8 mouse cellular contexts compared by ENCODE assay signal in the genomic region with DNA sequence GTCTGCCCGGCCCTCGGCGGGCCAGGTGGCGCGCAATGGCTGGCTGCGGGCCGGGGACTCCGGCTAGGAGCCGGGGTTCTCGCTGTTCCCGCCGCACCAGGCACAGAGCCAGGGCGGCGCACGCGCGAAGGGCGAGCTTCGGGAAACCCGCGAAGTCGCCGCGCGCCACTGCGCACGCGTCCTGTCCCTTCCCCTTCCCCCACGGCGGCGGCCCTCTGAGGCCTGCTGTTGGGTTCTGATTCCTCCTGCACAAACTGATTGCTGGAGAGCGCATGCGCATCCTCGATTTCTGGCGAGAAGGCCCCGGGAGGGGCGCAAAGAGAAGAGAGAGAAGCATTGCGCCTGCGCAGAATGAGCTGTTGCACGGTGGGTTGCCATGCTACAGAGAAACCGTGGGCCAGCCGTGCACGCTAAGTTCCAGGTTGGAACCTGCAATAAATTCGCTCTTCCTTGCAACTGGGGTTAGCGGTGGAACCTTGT. TPM values are rescaled to one million over a fixed set of nuclear protein-coding genes. Genes with fewer than 3 reads are reported as not detected.
DNase-seq lines count a peak whose midpoint lies in the region; ATAC-seq and TF ChIP-seq lines count a peak whose summit lies in the region.

No protein-coding gene starts in this region.

- peak; percentile 88 for ATAC-seq in forebrain, embryonic 16.5 days
- ATAC-seq in lung, embryonic 14.5 days (ENCODE audit: insufficient read depth), result peak; percentile 87

- H3K9ac ChIP-seq in ES-E14 (ENCODE audit: insufficient read depth, low read depth, low read length, poor library complexity, severe bottlenecking), result peak overlapping the region; percentile 92
- peak overlapping the region; percentile 67 for H3K9ac ChIP-seq in forebrain, embryonic 16.5 days (replicated peaks; ENCODE audit: low read depth, low read length)
- peak overlapping the region; percentile 75 for H3K9ac ChIP-seq in lung, embryonic 14.5 days

- intact Hi-C loops in heart, postnatal 36 days (cut with DNase I), result no loop called here

- peak overlapping the region; percentile 64 for H3K27ac ChIP-seq in ES-E14 (ENCODE audit: insufficient read depth, low read depth, low read length, poor library complexity, severe bottlenecking)
- peak overlapping the region; percentile 87 for H3K27ac ChIP-seq in forebrain, embryonic 16.5 days (ENCODE audit: low read length)
- peak overlapping the region; percentile 98 for H3K27ac ChIP-seq in layer of hippocampus, adult 2 months
- H3K27ac ChIP-seq in lung, embryonic 14.5 days (ENCODE audit: low read depth), result peak overlapping the region; percentile 92
- H3K27ac ChIP-seq in olfactory bulb, adult 2 months (ENCODE audit: insufficient read depth, low read depth, low read length), result peak overlapping the region; percentile 68

- no peaks in the 10 kb centered on the region for H3K27me3 ChIP-seq in forebrain, embryonic 16.5 days (replicated peaks; ENCODE audit: control insufficient read depth, insufficient read depth, low read length)
- H3K27me3 ChIP-seq in lung, embryonic 14.5 days (ENCODE audit: insufficient read depth, low read length), result no peaks in the 10 kb centered on the region

- TF ChIP-seq CTCF in layer of hippocampus, adult 2 months (conservative IDR thresholded peaks at IDR 0.05), result no peak
- TF ChIP-seq CTCF in lung, embryonic 14.5 days (IDR thresholded peaks at IDR 0.05; ENCODE audit: low read depth), result no peak
- no peak for TF ChIP-seq CTCF in olfactory bulb, adult 2 months (IDR thresholded peaks at IDR 0.05; ENCODE audit: insufficient read depth, low read depth, low read length)

- H3K9me3 ChIP-seq in ES-E14 (ENCODE audit: control insufficient read depth, insufficient read depth, low read depth, low read length), result no peaks in the 10 kb centered on the region
- no peaks in the 10 kb centered on the region for H3K9me3 ChIP-seq in forebrain, embryonic 16.5 days (ENCODE audit: control insufficient read depth, low read length)
- no peaks in the 10 kb centered on the region for H3K9me3 ChIP-seq in lung, embryonic 14.5 days (ENCODE audit: low read depth, low read length)

- WGBS in forebrain, embryonic 16.5 days, result under 1% methylated on average over 45 of the region's 45 CpGs
- WGBS in lung, embryonic 14.5 days, result under 1% methylated on average over 45 of the region's 45 CpGs
- WGBS in olfactory bulb, adult 2 months, result under 1% methylated on average over 45 of the region's 45 CpGs

- peaks cover 4% of the 10 kb centered on the region for H3K36me3 ChIP-seq in ES-E14 (ENCODE audit: control insufficient read depth, insufficient read depth, low read length, poor library complexity, severe bottlenecking)
- peaks cover 3% of the 10 kb centered on the region; the same call in 1 of the 2 replicates for H3K36me3 ChIP-seq in forebrain, embryonic 16.5 days (ENCODE audit: control insufficient read depth, insufficient read depth)
- H3K36me3 ChIP-seq in lung, embryonic 14.5 days (ENCODE audit: insufficient read depth), result peaks cover 14% of the 10 kb centered on the region; the same call in 1 of the 2 replicates

- peak; percentile 71; the same call in 1 of the 2 replicates for TF ChIP-seq POLR2A in olfactory bulb, adult 2 months (IDR thresholded peaks at IDR 0.05; ENCODE audit: insufficient read depth, low read depth, low read length)

- DNase-seq in ES-E14 (ENCODE audit: low read depth, low spot score), result peak; percentile 100
- DNase-seq in cerebellum, adult 18-20 months, result peak; percentile 99
- peak; percentile 97 to 98 for DNase-seq in heart, postnatal 36 days
- DNase-seq in layer of hippocampus, adult 2 months (ENCODE audit: low spot score in 2 of 2), result peak; percentile 99 to 100
- DNase-seq in lung, embryonic 14.5 days, result peak; percentile 100
- peak; percentile 100 for DNase-seq in thymus, postnatal 0 days (ENCODE audit: low spot score)

- peaks cover 0 to 15% of the 10 kb centered on the region in 2 experiments; a peak in 2 of 4 replicates for H3K4me1 ChIP-seq in ES-E14 (ENCODE audit: control insufficient read depth in 2 of 2, insufficient read depth in 2 of 2, low read length in 2 of 2, poor library complexity in 1 of 2)
- H3K4me1 ChIP-seq in forebrain, embryonic 16.5 days (replicated peaks; ENCODE audit: control insufficient read depth, insufficient read depth, low read length), result peaks cover 26% of the 10 kb centered on the region
- peaks cover 6% of the 10 kb centered on the region for H3K4me1 ChIP-seq in lung, embryonic 14.5 days (ENCODE audit: insufficient read depth)
- peaks cover 24% of the 10 kb centered on the region for H3K4me1 ChIP-seq in olfactory bulb, adult 2 months (ENCODE audit: control insufficient read depth, insufficient read depth, low read length)

- H3K4me3 ChIP-seq in ES-E14 (ENCODE audit: insufficient read depth in 1 of 2, low read depth in 1 of 2, low read length in 2 of 2, poor library complexity in 1 of 2, severe bottlenecking in 1 of 2), result peak overlapping the region; percentile 65 to 67
- peak overlapping the region; percentile 86 for H3K4me3 ChIP-seq in forebrain, embryonic 16.5 days (replicated peaks; ENCODE audit: low read length)
- H3K4me3 ChIP-seq in layer of hippocampus, adult 2 months, result peak overlapping the region; percentile 95
- H3K4me3 ChIP-seq in lung, embryonic 14.5 days (ENCODE audit: low read depth, low read length), result peak overlapping the region; percentile 72
- peak overlapping the region; percentile 80 for H3K4me3 ChIP-seq in olfactory bulb, adult 2 months (ENCODE audit: insufficient read depth, low read depth, low read length)

- in situ Hi-C loops in ES-E14 (cut with MboI; ENCODE audit: low sequenced_read_pairs in 2 of 2, unreplicated experiment in 2 of 2), result no loop called here

- peak overlapping the region; percentile 98 for H3K4me2 ChIP-seq in forebrain, embryonic 16.5 days (ENCODE audit: low read length)
- H3K4me2 ChIP-seq in lung, embryonic 14.5 days, result peak overlapping the region; percentile 94

TF ChIP-seq in ES-E14, 5 proteins besides CTCF, POLR2A, EP300 and RAD21:
- TF ChIP-seq HCFC1 (IDR thresholded peaks at IDR 0.05; ENCODE audit: borderline replicate concordance, insufficient read depth, low read length), result no peak
- TF ChIP-seq ZC3H11A (IDR thresholded peaks at IDR 0.05; ENCODE audit: borderline replicate concordance, low read depth, low read length), result no peak
- TF ChIP-seq ZNF384 (IDR thresholded peaks at IDR 0.05; ENCODE audit: low read depth, low read length), result no peak
- no peak for TF ChIP-seq CHD2 (IDR thresholded peaks at IDR 0.05; ENCODE audit: low read depth, low read length)
- TF ChIP-seq MAFK (IDR thresholded peaks at IDR 0.05; ENCODE audit: insufficient read depth, low read depth, low read length), result no peak

RNA-seq across cellular contexts. Expression of a gene that starts 0.6 kb away (rescaled TPM):
- total RNA-seq in ES-E14 (2012; rRNA removed), result 7.0 and 8.5 TPM in 2 replicates
- polyA plus RNA-seq in forebrain, embryonic 16.5 days (2015; fragmentation: Nextera tagmentation; extraction: Ambion mirVana), result 6.7 and 10.1 TPM in 2 replicates
- 10 to 100 TPM in 1 of 2 experiments, 1 to 10 TPM in 1; 9.1 to 12.1 TPM for total RNA-seq in heart, postnatal 36 days (2021)
- total RNA-seq in layer of hippocampus, adult 2 months (2021), result 10 to 100 TPM; 29.3 to 32.5 TPM
- polyA plus RNA-seq in lung, embryonic 14.5 days (2014; fragmentation: Nextera tagmentation; extraction: Ambion mirVana), result 3.6 and 4.3 TPM in 2 replicates
- not detected in 2 replicates for polyA plus RNA-seq in olfactory bulb, adult 2 months (2012; ENCODE audit: insufficient read depth, insufficient read length, low replicate concordance, missing spikeins)
- polyA plus RNA-seq in thymus, postnatal 0 days (2015; fragmentation: Nextera tagmentation; extraction: Ambion mirVana), result 3.7 and 4.0 TPM in 2 replicates

RNA-seq across cellular contexts. Expression of a gene that starts 0.7 kb away (rescaled TPM):
- total RNA-seq in ES-E14 (2012; rRNA removed), result 146 and 243 TPM in 2 replicates
- 144 and 145 TPM in 2 replicates for polyA plus RNA-seq in forebrain, embryonic 16.5 days (2015; fragmentation: Nextera tagmentation; extraction: Ambion mirVana)
- total RNA-seq in heart, postnatal 36 days (2021), result 100 to 1,000 TPM; 451 to 482 TPM
- total RNA-seq in layer of hippocampus, adult 2 months (2021), result 100 to 1,000 TPM; 154 to 157 TPM
- 163 and 171 TPM in 2 replicates for polyA plus RNA-seq in lung, embryonic 14.5 days (2014; fragmentation: Nextera tagmentation; extraction: Ambion mirVana)
- not detected in 2 replicates for polyA plus RNA-seq in olfactory bulb, adult 2 months (2012; ENCODE audit: insufficient read depth, insufficient read length, low replicate concordance, missing spikeins)
- polyA plus RNA-seq in thymus, postnatal 0 days (2015; fragmentation: Nextera tagmentation; extraction: Ambion mirVana), result 228 and 241 TPM in 2 replicates

RNA-seq across cellular contexts. Expression of a gene that starts 1.1 kb away (rescaled TPM):
- 2.5 and 4.0 TPM in 2 replicates for total RNA-seq in ES-E14 (2012; rRNA removed)
- polyA plus RNA-seq in forebrain, embryonic 16.5 days (2015; fragmentation: Nextera tagmentation; extraction: Ambion mirVana), result 2.7 and 2.8 TPM in 2 replicates
- not detected for total RNA-seq in heart, postnatal 36 days (2021)
- total RNA-seq in layer of hippocampus, adult 2 months (2021), result under 1 TPM in 1 of 2 experiments, not detected in 1; 0.64 TPM
- polyA plus RNA-seq in lung, embryonic 14.5 days (2014; fragmentation: Nextera tagmentation; extraction: Ambion mirVana), result 3.8 and 4.3 TPM in 2 replicates
- not detected in 2 replicates for polyA plus RNA-seq in olfactory bulb, adult 2 months (2012; ENCODE audit: insufficient read depth, insufficient read length, low replicate concordance, missing spikeins)
- polyA plus RNA-seq in thymus, postnatal 0 days (2015; fragmentation: Nextera tagmentation; extraction: Ambion mirVana), result 5.0 and 5.1 TPM in 2 replicates

RNA-seq across cellular contexts. Expression of a gene that starts 15.6 kb away (rescaled TPM):
- total RNA-seq in ES-E14 (2012; rRNA removed), result 7.3 and 10.7 TPM in 2 replicates
- 4.9 and 5.0 TPM in 2 replicates for polyA plus RNA-seq in forebrain, embryonic 16.5 days (2015; fragmentation: Nextera tagmentation; extraction: Ambion mirVana)
- 1 to 10 TPM; 1.7 to 2.4 TPM for total RNA-seq in heart, postnatal 36 days (2021)
- under 1 TPM; 0.69 to 0.72 TPM for total RNA-seq in layer of hippocampus, adult 2 months (2021)
- polyA plus RNA-seq in lung, embryonic 14.5 days (2014; fragmentation: Nextera tagmentation; extraction: Ambion mirVana), result 0.25 and 0.31 TPM in 2 replicates
- polyA plus RNA-seq in olfactory bulb, adult 2 months (2012; ENCODE audit: insufficient read depth, insufficient read length, low replicate concordance, missing spikeins), result not detected in 2 replicates
- 0.09 and 0.16 TPM in 2 replicates for polyA plus RNA-seq in thymus, postnatal 0 days (2015; fragmentation: Nextera tagmentation; extraction: Ambion mirVana)

Comparison
In these comparisons a context has a peak if more than half of its experiments do, and no peak if none do; other contexts are left out.
1. Peak in every context shown above with its lines: DNase-seq, ATAC-seq, H3K4me3 ChIP-seq and H3K27ac ChIP-seq.
2. RNA of a gene that starts 0.7 kb away (polyA plus RNA-seq): 228 to 241 TPM in thymus, postnatal 0 days, 163 to 171 TPM in lung, embryonic 14.5 days and 144 to 145 TPM in forebrain, embryonic 16.5 days; not detected in olfactory bulb, adult 2 months; every median in the first group is over 100 times any median in the second.